Mouse (Mus musculus) embryonic stem cell, embryonic (primary cell): ENCODE measurements around the gene Yy1.

Source experiments
- CTCF ChIA-PET, 4 experiments: fragments of 300-600 bp in 2 of 4; fragments of 350-600 bp in 2 of 4; sonication (Branson Sonifier 250); formaldehyde crosslinking; loops; one replicate each; lab custom pipeline; 2022; ENCODE audit warnings: inconsistent platforms in 2 of 4; lab: Charles Lee
- POLR2A ChIA-PET, 4 experiments: fragments of 300-600 bp in 2 of 4; fragments of 350-600 bp in 2 of 4; sonication (Branson Sonifier 250); formaldehyde crosslinking; loops; one replicate each; lab custom pipeline; 2022; ENCODE audit warnings: antibody characterized with exemption in 4 of 4, inconsistent platforms in 1 of 4; lab: Charles Lee

Gene Yy1

GRCm38 (mm10) chr12:108792546-108793452 is at the start of gene Yy1:
Yy1 (plus strand) TSS chr12:108792973.
- POLR2A ChIA-PET = interaction anchor here (0.5 to 2.6 kb wide), 52 partner anchors 8 to 738 kb away, joined by 3 to 12 read pairs (median 4); partner anchors contain the start of genes Evl (in 4 of the 4), Wars (in 2 of the 4), Wdr25 (in 2 of the 4) and Degs2 (in 1 of the 4)
- CTCF ChIA-PET = interaction anchor here in 1 of 4 experiments (1.3 kb wide), 1 partner anchor 35 kb away, joined by 3 read pairs; no protein-coding TSS in a partner anchor

GRCm38 (mm10) chr12:108745990-108746389 is 46.8 kb upstream of the Yy1 start:
- CTCF ChIA-PET = no interaction called here

GRCm38 (mm10) chr12:108749019-108749418 is 43.8 kb upstream of the Yy1 start:
- CTCF ChIA-PET = interaction anchor here in 2 of 4 experiments (0.7 to 1.2 kb wide), 3 partner anchors 9 to 92 kb away, joined by 3 to 6 read pairs (median 3); no protein-coding TSS in a partner anchor
- POLR2A ChIA-PET = interaction anchor here in 3 of 4 experiments (1.2 to 3.7 kb wide), 6 partner anchors 8 to 44 kb away, joined by 4 to 21 read pairs (median 5); no protein-coding TSS in a partner anchor

More at GRCm38 (mm10) chr12:108745990-108746389, 46.8 kb upstream of the Yy1 start:
- POLR2A ChIA-PET = interaction anchor here in 2 of 4 experiments (0.6 to 1.3 kb wide), 3 partner anchors 12 to 145 kb away, joined by 3 to 8 read pairs (median 3); no protein-coding TSS in a partner anchor

GRCm38 (mm10) chr12:108749454-108749853 is 43.3 kb upstream of the Yy1 start:
- POLR2A ChIA-PET = interaction anchor here in 2 of 4 experiments (1.5 to 3.7 kb wide), 5 partner anchors 8 to 44 kb away, joined by 4 to 21 read pairs (median 5); no protein-coding TSS in a partner anchor
- CTCF ChIA-PET = interaction anchor here in 2 of 4 experiments (0.7 to 1.1 kb wide), 2 partner anchors 8 to 14 kb away, joined by 3 to 6 read pairs; no protein-coding TSS in a partner anchor

GRCm38 (mm10) chr12:108750226-108750625 is 42.5 kb upstream of the Yy1 start:
- POLR2A ChIA-PET = interaction anchor here in 1 of 4 experiments (3.7 kb wide), 1 partner anchor 11 kb away, joined by 21 read pairs; no protein-coding TSS in a partner anchor
- CTCF ChIA-PET = no interaction called here

- CTCF ChIA-PET = interaction anchor here in 1 of 4 experiments (0.5 to 1.3 kb wide), 2 partner anchors 72 to 138 kb away, joined by 3 to 4 read pairs; no protein-coding TSS in a partner anchor
- POLR2A ChIA-PET = interaction anchor here in 2 of 4 experiments (0.5 to 2.6 kb wide), 8 partner anchors 9 to 1206 kb away, joined by 3 to 11 read pairs (median 3); no protein-coding TSS in a partner anchor
These were observed 41.0 kb upstream of the Yy1 start for GRCm38 (mm10) chr12:108751790-108752189.

GRCm38 (mm10) chr12:108755141-108755540 is 37.6 kb upstream of the Yy1 start:
- POLR2A ChIA-PET = interaction anchor here in 3 of 4 experiments (0.6 to 2.0 kb wide), 10 partner anchors 11 to 142 kb away, joined by 3 to 6 read pairs (median 3); partner anchors contain the start of gene Degs2 (in 1 of the 3)
- CTCF ChIA-PET = interaction anchor here (0.6 to 5.8 kb wide), 18 partner anchors 38 to 712 kb away, joined by 3 to 75 read pairs (median 4); partner anchors contain the start of gene Degs2 (in 1 of the 4)

GRCm38 (mm10) chr12:108756611-108757010 is 36.2 kb upstream of the Yy1 start:
- CTCF ChIA-PET = interaction anchor here (0.6 to 5.8 kb wide), 12 partner anchors 10 to 220 kb away, joined by 3 to 75 read pairs (median 5); no protein-coding TSS in a partner anchor
- POLR2A ChIA-PET = interaction anchor here in 2 of 4 experiments (0.6 to 1.5 kb wide), 5 partner anchors 8 to 103 kb away, joined by 3 to 5 read pairs (median 3); no protein-coding TSS in a partner anchor

- CTCF ChIA-PET = interaction anchor here (0.7 to 5.8 kb wide), 44 partner anchors 9 to 1756 kb away, joined by 3 to 75 read pairs (median 4); partner anchors contain the start of genes Evl (in 1 of the 4), Wars (in 1 of the 4) and Wdr25 (in 1 of the 4)
- POLR2A ChIA-PET = interaction anchor here in 3 of 4 experiments (0.6 to 2.9 kb wide), 24 partner anchors 9 to 204 kb away, joined by 3 to 11 read pairs (median 4); partner anchors contain the start of genes Evl (in 2 of the 3) and Yy1 (in 2 of the 3)
These were observed 35.0 kb upstream of the Yy1 start for GRCm38 (mm10) chr12:108757717-108758257.

- ChIA-PET POLR2A (interaction anchor here in 3 of 4 experiments (0.6 to 2.9 kb wide), 19 partner anchors 9 to 204 kb away, joined by 3 to 11 read pairs (median 3); partner anchors contain the start of genes Evl (in 2 of the 3) and Yy1 (in 2 of the 3)), CTCF (interaction anchor here (0.6 to 5.8 kb wide), 38 partner anchors 8 to 1755 kb away, joined by 3 to 75 read pairs (median 4); partner anchors contain the start of genes Evl (in 1 of the 4), Wars (in 1 of the 4) and Wdr25 (in 1 of the 4))
These were observed 34.5 kb upstream of the Yy1 start for GRCm38 (mm10) chr12:108758273-108758672.

- ChIA-PET CTCF (interaction anchor here (0.6 to 5.8 kb wide), 36 partner anchors 8 to 1755 kb away, joined by 3 to 75 read pairs (median 4); partner anchors contain the start of genes Evl (in 1 of the 4), Wars (in 1 of the 4) and Wdr25 (in 1 of the 4)), POLR2A (interaction anchor here in 3 of 4 experiments (0.6 to 2.9 kb wide), 19 partner anchors 8 to 204 kb away, joined by 3 to 11 read pairs (median 4); partner anchors contain the start of genes Evl (in 2 of the 3) and Yy1 (in 2 of the 3))
These were observed 34.1 kb upstream of the Yy1 start for GRCm38 (mm10) chr12:108758682-108759081.

- POLR2A ChIA-PET = interaction anchor here in 3 of 4 experiments (1.3 to 2.9 kb wide), 8 partner anchors 11 to 205 kb away, joined by 3 to 11 read pairs (median 4); partner anchors contain the start of genes Evl (in 1 of the 3) and Yy1 (in 1 of the 3)
- CTCF ChIA-PET = interaction anchor here (0.6 to 5.8 kb wide), 13 partner anchors 14 to 835 kb away, joined by 3 to 75 read pairs (median 6); no protein-coding TSS in a partner anchor
These were observed 33.5 kb upstream of the Yy1 start for GRCm38 (mm10) chr12:108759266-108759665.

- POLR2A ChIA-PET = interaction anchor here in 2 of 4 experiments (0.8 to 2.9 kb wide), 7 partner anchors 12 to 150 kb away, joined by 3 to 11 read pairs (median 4); partner anchors contain the start of gene Yy1 (in 1 of the 2)
- CTCF ChIA-PET = interaction anchor here in 3 of 4 experiments (0.6 to 3.3 kb wide), 11 partner anchors 10 to 553 kb away, joined by 3 to 33 read pairs (median 4); partner anchors contain the start of gene Evl (in 1 of the 3)
These were observed 32.8 kb upstream of the Yy1 start for GRCm38 (mm10) chr12:108760016-108760415.

- ChIA-PET CTCF (interaction anchor here (0.6 to 1.7 kb wide), 11 partner anchors 10 to 745 kb away, joined by 3 to 9 read pairs (median 3); partner anchors contain the start of gene Evl (in 1 of the 4)), POLR2A (interaction anchor here in 2 of 4 experiments (0.5 to 1.3 kb wide), 6 partner anchors 12 to 79 kb away, joined by 3 to 5 read pairs (median 3); partner anchors contain the start of gene Yy1 (in 1 of the 2))
These were observed 32.2 kb upstream of the Yy1 start for GRCm38 (mm10) chr12:108760500-108761020.

- ChIA-PET POLR2A (interaction anchor here in 2 of 4 experiments (0.5 to 1.3 kb wide), 3 partner anchors 16 to 79 kb away, joined by 3 to 5 read pairs (median 3); no protein-coding TSS in a partner anchor), CTCF (interaction anchor here in 3 of 4 experiments (0.6 to 1.7 kb wide), 9 partner anchors 9 to 746 kb away, joined by 3 to 9 read pairs (median 4); partner anchors contain the start of gene Evl (in 1 of the 3))
These were observed 31.6 kb upstream of the Yy1 start for GRCm38 (mm10) chr12:108761209-108761608.

- ChIA-PET CTCF (interaction anchor here in 2 of 4 experiments (0.6 to 1.7 kb wide), 2 partner anchors 8 to 49 kb away, joined by 5 to 6 read pairs; no protein-coding TSS in a partner anchor), POLR2A (no interaction called here)
These were observed 31.1 kb upstream of the Yy1 start for GRCm38 (mm10) chr12:108761665-108762064.
